Mouse (Mus musculus): ENCODE data around the gene Mfsd4b3. TPM values are rescaled to one million over a fixed set of nuclear protein-coding genes. Genes with fewer than 3 reads are reported as not detected.
A peak's percentile ranks its signal among the peaks of the same experiment; 100 is the strongest.

The Mfsd4b3 gene
- polyA plus RNA-seq, 1 experiment from 2014 or later: 0.70 TPM

DNA sequence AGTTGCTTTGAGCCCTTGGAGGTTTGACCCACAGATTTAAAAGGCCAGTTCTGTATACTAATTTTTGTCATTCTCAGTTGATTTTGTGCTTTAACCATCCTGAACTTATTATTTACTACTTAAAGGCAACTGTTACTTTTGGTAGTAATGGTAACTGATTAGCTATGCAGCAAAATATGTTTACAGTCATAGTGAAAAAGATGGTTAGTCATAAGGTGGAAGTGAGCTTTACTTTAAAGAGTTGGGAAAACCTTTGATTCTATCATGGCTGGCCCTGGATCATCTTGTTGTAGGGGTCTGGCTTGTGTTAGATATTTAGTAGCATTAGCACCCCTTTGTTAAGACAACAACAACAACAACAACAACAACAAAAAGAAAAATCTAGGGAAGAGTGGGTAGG is 47.3 kb downstream of the Mfsd4b3 start:
- Histone ChIP-seq H3K4me1 (no peaks in the 10 kb centered on the region), H3K27me3 (no peaks in the 10 kb centered on the region), H3K36me3 (no peaks in the 10 kb centered on the region), H3K9ac (no peak overlapping the region), H3K4me2 (no peak overlapping the region), H3K9me3 (no peaks in the 10 kb centered on the region), H3K4me3 (no peak overlapping the region), H3K27ac (no peak overlapping the region)
- ATAC-seq (ENCODE audit: insufficient number of reproducible peaks, low FRiP score, low TSS enrichment, low read depth): no peak

DNA sequence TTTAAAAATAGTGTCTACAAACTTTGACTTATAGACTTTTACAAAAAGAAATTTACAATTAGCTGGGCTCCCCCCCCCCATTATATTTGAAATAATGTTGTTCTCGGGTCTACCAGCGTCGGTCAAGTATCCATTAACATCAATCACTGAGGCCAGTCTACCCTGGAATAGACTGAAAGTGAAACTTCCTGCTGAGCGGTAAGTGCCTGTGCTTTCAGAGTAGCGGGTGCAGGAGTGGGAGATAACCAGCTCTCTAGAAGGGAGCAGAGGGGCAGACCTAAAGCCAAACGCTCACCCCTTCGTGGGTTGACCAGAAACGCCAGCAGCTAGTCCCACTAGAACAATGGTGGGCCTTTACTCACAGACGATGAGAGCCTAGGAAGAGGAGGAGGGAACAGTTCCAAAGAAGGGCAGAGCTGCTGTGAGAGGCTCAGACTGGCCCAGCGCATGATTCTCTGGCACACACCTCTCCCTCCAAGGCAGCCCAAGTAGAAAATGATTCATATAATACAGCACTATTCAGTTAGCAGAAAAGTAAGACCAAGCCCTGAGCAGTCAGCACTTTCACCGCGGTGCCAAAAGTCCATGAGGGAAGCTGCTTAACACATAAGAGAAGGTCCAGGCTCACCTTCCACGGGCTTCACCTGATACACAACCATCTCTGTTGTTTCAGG is 51.0 kb downstream of the Mfsd4b3 start:
- no peak overlapping the region for H3K27ac ChIP-seq
- H3K4me1 ChIP-seq: no peaks in the 10 kb centered on the region
- H3K4me2 ChIP-seq: no peak overlapping the region
- H3K9ac ChIP-seq: no peak overlapping the region
- ATAC-seq (ENCODE audit: insufficient number of reproducible peaks, low FRiP score, low TSS enrichment, low read depth): no peak
- H3K36me3 ChIP-seq: no peaks in the 10 kb centered on the region
- no peak overlapping the region for H3K4me3 ChIP-seq
- no peaks in the 10 kb centered on the region for H3K9me3 ChIP-seq
- no peaks in the 10 kb centered on the region for H3K27me3 ChIP-seq
- 72% methylated on average over 13 of the region's 13 CpGs for WGBS

GRCm38 (mm10) chr10:39906799-39907658 is 52.9 kb downstream of the Mfsd4b3 start:
- Histone ChIP-seq H3K27ac (no peak overlapping the region), H3K9ac (no peak overlapping the region), H3K36me3 (no peaks in the 10 kb centered on the region), H3K9me3 (no peaks in the 10 kb centered on the region), H3K4me2 (no peak overlapping the region), H3K4me3 (no peak overlapping the region), H3K4me1 (no peaks in the 10 kb centered on the region), H3K27me3 (no peaks in the 10 kb centered on the region)
- ATAC-seq (ENCODE audit: insufficient number of reproducible peaks, low FRiP score, low TSS enrichment, low read depth): no peak
- 81% methylated on average over 10 of the region's 10 CpGs for WGBS

- Histone ChIP-seq H3K4me2 (no peak overlapping the region), H3K9ac (no peak overlapping the region), H3K4me1 (0 out of 2 replicates have a peak, but pooled peaks cover 2% of the 10 kb centered on the region), H3K36me3 (no peaks in the 10 kb centered on the region), H3K9me3 (no peaks in the 10 kb centered on the region), H3K4me3 (no peak overlapping the region), H3K27ac (no peak overlapping the region), H3K27me3 (no peaks in the 10 kb centered on the region)
- no peak for ATAC-seq (ENCODE audit: insufficient number of reproducible peaks, low FRiP score, low TSS enrichment, low read depth)
- 63% methylated on average over 3 of the region's 3 CpGs for WGBS
Observed at GRCm38 (mm10) chr10:39904191-39904590, 55.8 kb downstream of the Mfsd4b3 start.

DNA sequence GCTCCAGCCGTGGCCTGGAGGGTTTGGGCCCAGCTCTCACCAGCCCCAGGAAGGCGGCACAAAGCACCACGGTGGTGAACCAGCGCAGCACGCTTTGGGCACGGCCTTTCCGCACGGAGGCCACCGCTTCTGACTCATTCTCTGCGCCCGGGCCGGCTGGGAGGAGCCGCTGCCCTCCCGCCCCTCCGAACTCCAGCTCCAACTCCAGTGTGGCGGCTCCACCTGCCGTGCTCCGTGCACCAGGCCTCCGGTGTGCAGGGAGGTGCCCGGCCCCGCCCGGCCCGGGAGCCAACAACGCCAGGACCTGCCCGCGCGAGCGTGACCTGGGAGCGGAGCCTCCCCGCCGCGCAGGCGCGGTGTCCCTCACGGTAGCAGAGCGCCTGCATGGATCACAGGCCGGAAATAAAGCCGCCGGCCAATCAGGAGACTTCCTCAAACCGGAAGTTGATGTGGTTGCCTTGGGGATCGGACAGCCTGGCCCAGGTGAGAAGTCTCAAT is 61.0 kb downstream of the Mfsd4b3 start, which contains the start of gene Mfsd4b4:
Gene Mfsd4b4, minus strand, starts transcription at position 365 of the 498 bp plus-strand sequence.
- Histone ChIP-seq H3K4me3 (peak within 1 kb of the TSS; percentile 77), H3K27ac (peak within 1 kb of the TSS; percentile 79), H3K27me3 (no peaks in the 10 kb centered on the region), H3K9me3 (no peaks in the 10 kb centered on the region), H3K36me3 (no peaks in the 10 kb centered on the region), H3K4me1 (peaks cover 12% of the 10 kb centered on the region), H3K9ac (peak within 1 kb of the TSS; percentile 78), H3K4me2 (peak within 1 kb of the TSS; percentile 66)
- under 1% methylated on average over 41 of the region's 41 CpGs for WGBS
- peak; percentile 92 for ATAC-seq (ENCODE audit: insufficient number of reproducible peaks, low FRiP score, low TSS enrichment, low read depth)

Other genes starting within 250 kb of the Mfsd4b3 start
- 14.7 and 16.1 TPM in 2 replicates for gene Rev3l, start 228.0 kb downstream of the Mfsd4b3 start, polyA plus RNA-seq (2015; fragmentation: Nextera tagmentation; extraction: Ambion mirVana)
- gene Mfsd4b4, start 60.9 kb downstream of the Mfsd4b3 start, polyA plus RNA-seq (2015; fragmentation: Nextera tagmentation; extraction: Ambion mirVana): 4.1 and 4.6 TPM in 2 replicates
- gene Mfsd4b2, start 33.2 kb downstream of the Mfsd4b3 start, polyA plus RNA-seq (2015; fragmentation: Nextera tagmentation; extraction: Ambion mirVana): not detected in 2 replicates
- 0.09 and 0.10 TPM in 2 replicates for gene Mfsd4b5, start 26.5 kb upstream of the Mfsd4b3 start, polyA plus RNA-seq (2015; fragmentation: Nextera tagmentation; extraction: Ambion mirVana)
- 0.32 and 0.67 TPM in 2 replicates for gene Mfsd4b1, start 65.1 kb upstream of the Mfsd4b3 start, polyA plus RNA-seq (2015; fragmentation: Nextera tagmentation; extraction: Ambion mirVana)
- 7.3 and 7.9 TPM in 2 replicates for gene Slc16a10, start 182.1 kb upstream of the Mfsd4b3 start, polyA plus RNA-seq (2015; fragmentation: Nextera tagmentation; extraction: Ambion mirVana)